In genomic region chr2:170757228-170757875, GRCm38 (mm10) we compare ENCODE assay signal across 9 mouse cellular contexts. TPM values are rescaled to one million over a fixed set of nuclear protein-coding genes. Genes with fewer than 3 reads are reported as not detected.
DNase-seq lines count a peak whose midpoint lies in the region; ATAC-seq and TF ChIP-seq lines count a peak whose summit lies in the region.
"Had no signal": no experiment of that assay in that cellular context is flagged by ENCODE, and none has a peak within 500 bp of the region (broad histone marks: within the 10 kb centered on the region; RNA-seq: fewer than 3 reads in every experiment).

No protein-coding gene starts in this region.

- no peak for ATAC-seq in kidney, postnatal 0 days (replicated peaks; ENCODE audit: low FRiP score, low read depth)
- ATAC-seq in kidney, embryonic 16.5 days (ENCODE audit: low FRiP score, low TSS enrichment) = no peak
- no peak for ATAC-seq in embryonic facial prominence, embryonic 13.5 days (ENCODE audit: insufficient number of reproducible peaks, insufficient read depth, low FRiP score, low TSS enrichment, low read depth)
- ATAC-seq in hindbrain, embryonic 14.5 days (ENCODE audit: low FRiP score) = peak; percentile 75
- ATAC-seq in midbrain, postnatal 0 days (ENCODE audit: low FRiP score) = 0 out of 2 replicates have a peak, but pooled peaks have one; percentile 31

- peak; percentile 9 for DNase-seq in kidney, postnatal 0 days (ENCODE audit: low spot score)
- no peak for DNase-seq in hindbrain, embryonic 14.5 days (ENCODE audit: low spot score)
- DNase-seq in midbrain, postnatal 0 days (ENCODE audit: low spot score) = peak; percentile 72
- DNase-seq in frontal cortex, postnatal 25 days (ENCODE audit: low spot score in 2 of 2) = no peak
- no peak for DNase-seq in thymus, adult 2 months
- DNase-seq in MN1 (ENCODE audit: low spot score) = no peak

- no peak overlapping the region for H3K4me2 ChIP-seq in kidney, postnatal 0 days (ENCODE audit: low read length)
- no peak overlapping the region for H3K4me2 ChIP-seq in kidney, embryonic 16.5 days (replicated peaks; ENCODE audit: low read depth, low read length)
- 0 out of 2 replicates have a peak overlapping the region, but pooled peaks have one; percentile 1 for H3K4me2 ChIP-seq in embryonic facial prominence, embryonic 13.5 days
- H3K4me2 ChIP-seq in hindbrain, embryonic 14.5 days (replicated peaks) = peak overlapping the region; percentile 19
- no peak overlapping the region for H3K4me2 ChIP-seq in midbrain, postnatal 0 days (ENCODE audit: low read depth, low read length, poor library complexity, severe bottlenecking)

- H3K9ac ChIP-seq in kidney, postnatal 0 days (ENCODE audit: low read depth, low read length) = no peak overlapping the region
- H3K9ac ChIP-seq in kidney, embryonic 16.5 days (replicated peaks; ENCODE audit: low read length) = no peak overlapping the region
- no peak overlapping the region for H3K9ac ChIP-seq in embryonic facial prominence, embryonic 13.5 days
- H3K9ac ChIP-seq in hindbrain, embryonic 14.5 days = 0 out of 2 replicates have a peak overlapping the region, but pooled peaks have one; percentile 31
- H3K9ac ChIP-seq in midbrain, postnatal 0 days (replicated peaks; ENCODE audit: low read length, poor library complexity, severe bottlenecking) = no peak overlapping the region

- 60% methylated on average over 14 of the region's 14 CpGs for WGBS in kidney, postnatal 0 days
- 58% methylated on average over 14 of the region's 14 CpGs for WGBS in kidney, embryonic 16.5 days
- 39% methylated on average over 14 of the region's 14 CpGs for WGBS in embryonic facial prominence, embryonic 13.5 days
- WGBS in hindbrain, embryonic 14.5 days = 31% methylated on average over 14 of the region's 14 CpGs
- 37% methylated on average over 14 of the region's 14 CpGs for WGBS in midbrain, postnatal 0 days
- 88% methylated on average over 14 of the region's 14 CpGs for WGBS in thymus, adult 2 months

- no peaks in the 10 kb centered on the region for H3K4me1 ChIP-seq in kidney, postnatal 0 days (replicated peaks; ENCODE audit: insufficient read depth, low read length)
- no peaks in the 10 kb centered on the region for H3K4me1 ChIP-seq in kidney, embryonic 16.5 days (ENCODE audit: insufficient read depth, low read length)
- H3K4me1 ChIP-seq in embryonic facial prominence, embryonic 13.5 days = peaks cover 34% of the 10 kb centered on the region
- H3K4me1 ChIP-seq in hindbrain, embryonic 14.5 days (replicated peaks; ENCODE audit: control insufficient read depth, insufficient read depth, low read length) = peaks cover 32% of the 10 kb centered on the region
- H3K4me1 ChIP-seq in midbrain, postnatal 0 days (ENCODE audit: insufficient read depth, low read length) = peaks cover 7% of the 10 kb centered on the region; the same call in 1 of the 2 replicates
- H3K4me1 ChIP-seq in thymus, adult 2 months (replicated peaks; ENCODE audit: control insufficient read depth, insufficient read depth, low read length) = no peaks in the 10 kb centered on the region

- no peaks in the 10 kb centered on the region for H3K9me3 ChIP-seq in kidney, postnatal 0 days (replicated peaks; ENCODE audit: low read length)
- no peaks in the 10 kb centered on the region for H3K9me3 ChIP-seq in kidney, embryonic 16.5 days (ENCODE audit: low read length)
- no peaks in the 10 kb centered on the region for H3K9me3 ChIP-seq in embryonic facial prominence, embryonic 13.5 days
- H3K9me3 ChIP-seq in hindbrain, embryonic 14.5 days (ENCODE audit: control insufficient read depth, low read length) = no peaks in the 10 kb centered on the region
- H3K9me3 ChIP-seq in midbrain, postnatal 0 days (ENCODE audit: low read length) = no peaks in the 10 kb centered on the region

- H3K27ac ChIP-seq in kidney, postnatal 0 days = no peak overlapping the region
- H3K27ac ChIP-seq in kidney, embryonic 16.5 days (ENCODE audit: low read length) = no peak overlapping the region
- H3K27ac ChIP-seq in embryonic facial prominence, embryonic 13.5 days = no peak overlapping the region
- peak overlapping the region; percentile 82 for H3K27ac ChIP-seq in hindbrain, embryonic 14.5 days
- peak overlapping the region; percentile 7; the same call in 1 of the 2 replicates for H3K27ac ChIP-seq in midbrain, postnatal 0 days (ENCODE audit: low read depth, low read length)
- H3K27ac ChIP-seq in thymus, adult 2 months (ENCODE audit: control insufficient read depth, insufficient read depth, low read length) = no peak overlapping the region

- no peak for TF ChIP-seq POLR2A in thymus, adult 2 months (IDR thresholded peaks at IDR 0.05; ENCODE audit: control insufficient read depth, extremely low read depth, insufficient read depth, low read length, poor library complexity)

- no peak for TF ChIP-seq CTCF in kidney, postnatal 0 days (IDR thresholded peaks at IDR 0.05; ENCODE audit: low read depth)
- TF ChIP-seq CTCF in midbrain, postnatal 0 days (IDR thresholded peaks at IDR 0.05) = no peak
- TF ChIP-seq CTCF in thymus, adult 2 months (IDR thresholded peaks at IDR 0.05; ENCODE audit: borderline replicate concordance, control insufficient read depth, extremely low read depth, insufficient read depth, low read length, poor library complexity) = no peak

- no peaks in the 10 kb centered on the region for H3K27me3 ChIP-seq in kidney, postnatal 0 days (ENCODE audit: insufficient read depth, low read length)
- H3K27me3 ChIP-seq in kidney, embryonic 16.5 days (ENCODE audit: insufficient read depth, low read length) = no peaks in the 10 kb centered on the region
- no peaks in the 10 kb centered on the region for H3K27me3 ChIP-seq in embryonic facial prominence, embryonic 13.5 days
- no peaks in the 10 kb centered on the region for H3K27me3 ChIP-seq in hindbrain, embryonic 14.5 days (ENCODE audit: control insufficient read depth, insufficient read depth, low read length)
- no peaks in the 10 kb centered on the region for H3K27me3 ChIP-seq in midbrain, postnatal 0 days (ENCODE audit: insufficient read depth, low read length)
- no peaks in the 10 kb centered on the region for H3K27me3 ChIP-seq in thymus, adult 2 months (ENCODE audit: control insufficient read depth, insufficient read depth, low read length)

- H3K4me3 ChIP-seq in kidney, postnatal 0 days (replicated peaks; ENCODE audit: low read depth, low read length) = no peak overlapping the region
- H3K4me3 ChIP-seq in kidney, embryonic 16.5 days (ENCODE audit: low read length) = no peak overlapping the region
- H3K4me3 ChIP-seq in embryonic facial prominence, embryonic 13.5 days = no peak overlapping the region
- no peak overlapping the region for H3K4me3 ChIP-seq in hindbrain, embryonic 14.5 days (replicated peaks; ENCODE audit: low read length)
- H3K4me3 ChIP-seq in midbrain, postnatal 0 days (ENCODE audit: low read depth, low read length) = no peak overlapping the region
- H3K4me3 ChIP-seq in thymus, adult 2 months (ENCODE audit: control insufficient read depth, insufficient read depth, low read length) = no peak overlapping the region

- no peaks in the 10 kb centered on the region for H3K36me3 ChIP-seq in kidney, postnatal 0 days (ENCODE audit: insufficient read depth, low read length)
- no peaks in the 10 kb centered on the region for H3K36me3 ChIP-seq in kidney, embryonic 16.5 days (ENCODE audit: insufficient read depth, low read length)
- H3K36me3 ChIP-seq in embryonic facial prominence, embryonic 13.5 days = no peaks in the 10 kb centered on the region
- no peaks in the 10 kb centered on the region for H3K36me3 ChIP-seq in hindbrain, embryonic 14.5 days (replicated peaks; ENCODE audit: control insufficient read depth, insufficient read depth)
- H3K36me3 ChIP-seq in midbrain, postnatal 0 days (ENCODE audit: insufficient read depth, low read length) = no peaks in the 10 kb centered on the region
- H3K36me3 ChIP-seq in thymus, adult 2 months (ENCODE audit: control insufficient read depth, insufficient read depth, low read length) = no peaks in the 10 kb centered on the region
- H3K36me3 ChIP-seq: G1E had no signal

RNA-seq across cellular contexts. Expression of gene Dok5, which starts 25.7 kb away (rescaled TPM):
- 0.45 and 0.66 TPM in 2 replicates for polyA plus RNA-seq in kidney, postnatal 0 days (2015; fragmentation: Nextera tagmentation; extraction: Ambion mirVana)
- polyA plus RNA-seq in kidney, embryonic 16.5 days (2015; fragmentation: Nextera tagmentation; extraction: Ambion mirVana) = 1.6 and 1.7 TPM in 2 replicates
- polyA plus RNA-seq in embryonic facial prominence, embryonic 13.5 days (2015; fragmentation: Nextera tagmentation; extraction: Ambion mirVana) = 9.1 and 11.4 TPM in 2 replicates
- 59.1 and 60.3 TPM in 2 replicates for polyA plus RNA-seq in hindbrain, embryonic 14.5 days (2014; fragmentation: Nextera tagmentation; extraction: Ambion mirVana)
- total RNA-seq in midbrain, postnatal 0 days (2014; rRNA removed) = 27.0 and 29.3 TPM in 2 replicates
- polyA plus RNA-seq in midbrain, postnatal 0 days (2015; fragmentation: Nextera tagmentation; extraction: Ambion mirVana) = 35.2 and 36.9 TPM in 2 replicates
- 0.18 and 0.63 TPM in 2 replicates for polyA plus RNA-seq in thymus, adult 2 months (2012; rRNA removed)
- polyA plus RNA-seq: G1E had no signal

Comparison
In these comparisons a context has a peak if more than half of its experiments do, and no peak if none do; other contexts are left out.
1. ATAC-seq: peak in hindbrain, embryonic 14.5 days (single experiment) and midbrain, postnatal 0 days (single experiment); none in kidney, postnatal 0 days (single experiment), kidney, embryonic 16.5 days (single experiment) and embryonic facial prominence, embryonic 13.5 days (single experiment).
2. DNase-seq: peak in kidney, postnatal 0 days (single experiment) and midbrain, postnatal 0 days (single experiment); none in hindbrain, embryonic 14.5 days (single experiment), frontal cortex, postnatal 25 days (0 of 2), thymus, adult 2 months (single experiment) and MN1 (single experiment).
3. H3K27ac ChIP-seq: peak in hindbrain, embryonic 14.5 days (single experiment) and midbrain, postnatal 0 days (single experiment); none in kidney, postnatal 0 days (single experiment), kidney, embryonic 16.5 days (single experiment), embryonic facial prominence, embryonic 13.5 days (single experiment) and thymus, adult 2 months (single experiment).
4. H3K4me2 ChIP-seq: peak in embryonic facial prominence, embryonic 13.5 days (single experiment) and hindbrain, embryonic 14.5 days (single experiment); none in kidney, postnatal 0 days (single experiment), kidney, embryonic 16.5 days (single experiment) and midbrain, postnatal 0 days (single experiment).